Mouse (Mus musculus) megakaryocyte, embryonic 14.5 days (primary cell): Measurements from ENCODE around the gene Gm17545.

Experiments used
- FLI1 ChIP-seq: IDR thresholded peaks from 2 replicates; pipeline ENCODE4 v1.6.1; 2012; ENCODE audit warnings: low read length, inconsistent platforms, mixed read lengths
- GATA1 ChIP-seq: IDR thresholded peaks from 3 replicates; pipeline ENCODE4 v1.6.1; 2012; ENCODE audit warnings: mixed read lengths, low read length, inconsistent platforms, borderline replicate concordance

DNA sequence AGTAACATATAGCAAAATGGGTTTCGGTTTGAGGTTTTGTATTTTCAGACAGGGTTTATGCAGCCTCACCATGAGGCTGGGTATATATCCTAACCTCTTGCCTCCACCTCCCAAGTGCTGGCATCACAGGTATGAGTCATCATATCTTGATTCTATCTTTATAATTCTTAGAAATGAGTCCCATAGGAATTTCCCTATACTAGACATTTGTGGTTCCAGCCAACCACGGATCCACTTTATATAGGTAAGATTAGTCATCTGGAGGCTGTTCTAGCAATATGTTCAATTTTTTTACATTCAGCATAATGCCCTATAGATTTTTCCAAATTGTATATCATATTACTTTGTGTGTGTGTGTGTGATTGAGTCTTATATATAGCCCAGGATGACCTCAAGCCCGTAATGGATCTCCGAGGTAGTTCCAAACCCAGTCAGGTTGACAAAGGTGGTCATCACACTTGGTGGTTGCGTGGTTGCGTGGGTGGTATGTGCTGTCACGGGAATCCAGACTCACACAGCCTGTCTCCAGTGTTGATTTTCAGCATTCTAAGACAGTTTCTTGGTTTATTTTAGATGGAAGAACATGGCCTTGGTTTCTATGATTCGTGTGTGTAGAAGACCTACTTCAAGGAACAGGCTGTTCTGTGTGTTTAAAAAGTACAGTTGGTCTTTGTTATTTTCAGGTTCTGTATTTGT lies 29.9 kb downstream of the Gm17545 start:
- no peak for TF ChIP-seq GATA1
- no peak for TF ChIP-seq FLI1
